Mouse (Mus musculus): Measurements from ENCODE around the gene Dpp8.
"Not testable (repeated sequence)": the region's sequence is repeated elsewhere in the genome, so short reads cannot be mapped to it uniquely, and the experiment has no call there.

Dpp8 gene

GRCm38 (mm10) chr9:65021887-65022579 is 10.2 kb upstream of the Dpp8 start:
- no peak for DNase-seq (ENCODE audit: low spot score in 2 of 2)

- DNase-seq (ENCODE audit: low spot score in 2 of 2), result no peak
These were observed 9.6 kb upstream of the Dpp8 start for GRCm38 (mm10) chr9:65022580-65023135.

GRCm38 (mm10) chr9:65023447-65023846 is 8.8 kb upstream of the Dpp8 start:
- DNase-seq (ENCODE audit: low spot score in 2 of 2), result no peak

- no peak for DNase-seq (ENCODE audit: low spot score in 2 of 2)
These were observed 5.0 kb upstream of the Dpp8 start for GRCm38 (mm10) chr9:65027241-65027640.

- DNase-seq (ENCODE audit: low spot score in 2 of 2), result no peak
These were observed 3.9 kb upstream of the Dpp8 start for GRCm38 (mm10) chr9:65028313-65028712.

GRCm38 (mm10) chr9:65031355-65031754 is 859 bp upstream of the Dpp8 start:
- DNase-seq (ENCODE audit: low spot score in 2 of 2), result not testable (repeated sequence)

- DNase-seq (ENCODE audit: low spot score in 2 of 2), result no peak
These were observed 333 bp upstream of the Dpp8 start for GRCm38 (mm10) chr9:65031894-65032268.

GRCm38 (mm10) chr9:65036456-65036855 is 4.2 kb downstream of the Dpp8 start:
- no peak for DNase-seq (ENCODE audit: low spot score in 2 of 2)

GRCm38 (mm10) chr9:65036861-65037260 is 4.6 kb downstream of the Dpp8 start:
- no peak for DNase-seq (ENCODE audit: low spot score in 2 of 2)

- DNase-seq (ENCODE audit: low spot score in 2 of 2), result no peak
These were observed 9.2 kb downstream of the Dpp8 start for GRCm38 (mm10) chr9:65041430-65041829.

- DNase-seq (ENCODE audit: low spot score in 2 of 2), result no peak
These were observed 14.8 kb downstream of the Dpp8 start for GRCm38 (mm10) chr9:65046993-65047392.

GRCm38 (mm10) chr9:65049422-65049821 is 17.2 kb downstream of the Dpp8 start:
- DNase-seq (ENCODE audit: low spot score in 2 of 2), result no peak

- no peak for DNase-seq (ENCODE audit: low spot score in 2 of 2)
These were observed 18.8 kb downstream of the Dpp8 start for GRCm38 (mm10) chr9:65050981-65051380.

- DNase-seq (ENCODE audit: low spot score in 2 of 2), result no peak
These were observed 32.0 kb downstream of the Dpp8 start for GRCm38 (mm10) chr9:65064251-65064650.

- no peak for DNase-seq (ENCODE audit: low spot score in 2 of 2)
These were observed 38.4 kb downstream of the Dpp8 start for GRCm38 (mm10) chr9:65070587-65070986.

- peak in 1 of 2 experiments; percentile 11 for DNase-seq (ENCODE audit: low spot score in 2 of 2)
These were observed 41.3 kb downstream of the Dpp8 start for GRCm38 (mm10) chr9:65073555-65073954.

- no peak for DNase-seq (ENCODE audit: low spot score in 2 of 2)
These were observed 42.0 kb downstream of the Dpp8 start for GRCm38 (mm10) chr9:65074251-65074650.

- DNase-seq (ENCODE audit: low spot score in 2 of 2), result peak in 1 of 2 experiments; percentile 25
These were observed 42.8 kb downstream of the Dpp8 start for GRCm38 (mm10) chr9:65074855-65075493.

- DNase-seq (ENCODE audit: low spot score in 2 of 2), result no peak
These were observed 45.3 kb downstream of the Dpp8 start for GRCm38 (mm10) chr9:65077536-65077935.

GRCm38 (mm10) chr9:65080141-65080540 is 47.9 kb downstream of the Dpp8 start:
- DNase-seq (ENCODE audit: low spot score in 2 of 2), result not testable (repeated sequence)

- no peak for DNase-seq (ENCODE audit: low spot score in 2 of 2)
These were observed 51.0 kb downstream of the Dpp8 start for GRCm38 (mm10) chr9:65083075-65083765.

GRCm38 (mm10) chr9:65084198-65084807 is 52.1 kb downstream of the Dpp8 start:
- DNase-seq (ENCODE audit: low spot score in 2 of 2), result no peak

All from spleen, postnatal 14 days (tissue).